Mouse (Mus musculus) CH12.LX (cell line): ENCODE measurements around the gene Grid2. TPM values are rescaled to one million over a fixed set of nuclear protein-coding genes. Genes with fewer than 3 reads are reported as not detected.

ENCODE experiments used
- DNase-seq: peaks from one replicate; pipeline ENCODE4 v3.0.0-alpha.2; 2013; ENCODE audit errors: extremely low read depth
- H3K27ac ChIP-seq: 2 replicates; pipeline ENCODE4 v1.5.1; 2012; ENCODE audit warnings: low read depth, mild to moderate bottlenecking, control low read depth, moderate library complexity; ENCODE audit not compliant: insufficient read depth
- H3K27me3 ChIP-seq: replicated peaks from 2 replicates; pipeline ENCODE3; 2012; ENCODE audit warnings: inconsistent platforms
- H3K36me3 ChIP-seq, 2 experiments: replicated peaks in 1 of 2; 2 replicates each; pipeline versions ENCODE3 to v1.6.1; 2012; ENCODE audit warnings: inconsistent platforms in 1 of 2, low read length in 1 of 2, mild to moderate bottlenecking in 1 of 2, mixed read lengths in 1 of 2, moderate library complexity in 1 of 2; ENCODE audit not compliant: control insufficient read depth in 1 of 2, insufficient read depth in 1 of 2
- H3K4me1 ChIP-seq, 2 experiments: 2 replicates each; pipeline ENCODE4 v1.6.1; 2012; ENCODE audit warnings: inconsistent platforms in 1 of 2, moderate library complexity in 1 of 2; ENCODE audit not compliant: insufficient read depth in 2 of 2, control insufficient read depth in 1 of 2
- H3K4me2 ChIP-seq: 2 replicates; pipeline ENCODE4 v1.6.1; 2012; ENCODE audit warnings: low read depth, mild to moderate bottlenecking, control low read depth; ENCODE audit not compliant: poor library complexity, insufficient read depth, severe bottlenecking
- H3K4me3 ChIP-seq, 3 experiments: fragments of 150-350 bp in 1 of 3; sonication (generic) in 1 of 3; replicated peaks in 1 of 3; 2 replicates each; pipeline versions ENCODE3 to v1.5.1; 2011 to 2012; ENCODE audit warnings: low read depth in 2 of 3, low read length in 2 of 3, mild to moderate bottlenecking in 2 of 3, moderate library complexity in 2 of 3, control low read depth in 1 of 3, improper control_type of control experiment in 1 of 3, inconsistent platforms in 1 of 3, mixed read lengths in 1 of 3; ENCODE audit not compliant: poor library complexity in 1 of 3
- H3K79me2 ChIP-seq: replicated peaks from 2 replicates; pipeline ENCODE4 v1.6.1; 2012; ENCODE audit warnings: mild to moderate bottlenecking, moderate library complexity; ENCODE audit not compliant: control insufficient read depth, poor library complexity, insufficient read depth, severe bottlenecking; ENCODE audit errors: extremely low read depth
- H3K9ac ChIP-seq: 2 replicates; pipeline ENCODE4 v1.6.1; 2012; ENCODE audit warnings: low read depth, mild to moderate bottlenecking, control low read depth, moderate library complexity; ENCODE audit not compliant: insufficient read depth
- H3K9me3 ChIP-seq: replicated peaks from 2 replicates; pipeline ENCODE3; 2012; ENCODE audit warnings: low read length, inconsistent platforms, mixed read lengths
- BHLHE40 ChIP-seq: IDR thresholded peaks from 2 replicates; pipeline ENCODE4 v1.6.1; 2011; ENCODE audit warnings: mild to moderate bottlenecking, low read depth, low read length, improper control_type of control experiment
- E2F4 ChIP-seq: IDR thresholded peaks from 2 replicates; pipeline ENCODE4 v1.6.1; 2011; ENCODE audit warnings: low read depth, low read length, improper control_type of control experiment; ENCODE audit not compliant: insufficient replicate concordance
- ELF1 ChIP-seq: IDR thresholded peaks from 2 replicates; pipeline ENCODE4 v1.6.1; 2014; ENCODE audit warnings: low read depth, mild to moderate bottlenecking, inconsistent platforms, low read length, improper control_type of control experiment
- ETS1 ChIP-seq: conservative IDR thresholded peaks from 2 replicates; pipeline ENCODE4 v1.6.1; 2012; ENCODE audit warnings: low read depth, mild to moderate bottlenecking, inconsistent platforms, low read length, improper control_type of control experiment, moderate library complexity
- GABPA ChIP-seq: IDR thresholded peaks from 2 replicates; pipeline ENCODE4 v1.6.1; 2012; ENCODE audit warnings: low read depth, low read length, improper control_type of control experiment, inconsistent platforms; ENCODE audit not compliant: insufficient replicate concordance
- HCFC1 ChIP-seq: IDR thresholded peaks from 2 replicates; pipeline ENCODE4 v1.6.1; 2012; ENCODE audit warnings: low read depth, mild to moderate bottlenecking, inconsistent platforms, low read length, improper control_type of control experiment
- IRF4 ChIP-seq: IDR thresholded peaks from 2 replicates; pipeline ENCODE4 v1.6.1; 2014; ENCODE audit warnings: low read depth, mild to moderate bottlenecking, inconsistent platforms, low read length, improper control_type of control experiment
- JUN ChIP-seq: IDR thresholded peaks from 2 replicates; pipeline ENCODE4 v1.6.1; 2011; ENCODE audit warnings: low read depth, mild to moderate bottlenecking, low read length, improper control_type of control experiment, moderate library complexity; ENCODE audit not compliant: insufficient read depth
- KAT2A ChIP-seq: IDR thresholded peaks from 2 replicates; pipeline ENCODE4 v1.6.1; 2012; ENCODE audit warnings: low read length, improper control_type of control experiment, inconsistent platforms; ENCODE audit not compliant: insufficient replicate concordance
- MEF2A ChIP-seq: IDR thresholded peaks from 2 replicates; pipeline ENCODE4 v1.6.1; 2014; ENCODE audit warnings: low read depth, mild to moderate bottlenecking, inconsistent platforms, low read length, improper control_type of control experiment, borderline replicate concordance
- MXI1 ChIP-seq: IDR thresholded peaks from 2 replicates; pipeline ENCODE4 v1.6.1; 2011; ENCODE audit warnings: mild to moderate bottlenecking, low read depth, low read length, improper control_type of control experiment
- MYC ChIP-seq: IDR thresholded peaks from 2 replicates; pipeline ENCODE4 v1.6.1; 2011; ENCODE audit warnings: low read depth, mild to moderate bottlenecking, improper control_type of control experiment, low read length
- NELFE ChIP-seq: IDR thresholded peaks from 2 replicates; pipeline ENCODE4 v1.6.1; 2011; ENCODE audit warnings: low read depth, low read length, improper control_type of control experiment
- NRF1 ChIP-seq: IDR thresholded peaks from 2 replicates; pipeline ENCODE4 v1.6.1; 2014; ENCODE audit warnings: low read depth, mild to moderate bottlenecking, inconsistent platforms, low read length, improper control_type of control experiment, moderate library complexity
- POLR2AphosphoS2 ChIP-seq: IDR thresholded peaks from 2 replicates; pipeline ENCODE4 v1.6.1; 2011; ENCODE audit warnings: low read depth, low read length, improper control_type of control experiment
- RAD21 ChIP-seq: IDR thresholded peaks from 2 replicates; pipeline ENCODE4 v1.6.1; 2011; ENCODE audit warnings: low read depth, mild to moderate bottlenecking, low read length, improper control_type of control experiment, moderate library complexity
- SIN3A ChIP-seq: IDR thresholded peaks from 2 replicates; pipeline ENCODE4 v1.6.1; 2012; ENCODE audit warnings: low read length, improper control_type of control experiment, inconsistent platforms
- SMC3 ChIP-seq: IDR thresholded peaks from 2 replicates; pipeline ENCODE4 v1.6.1; 2011; ENCODE audit warnings: low read depth, low read length, improper control_type of control experiment
- TCF12 ChIP-seq: IDR thresholded peaks from 2 replicates; pipeline ENCODE4 v1.6.1; 2014; ENCODE audit warnings: low read depth, mild to moderate bottlenecking, inconsistent platforms, low read length, improper control_type of control experiment
- UBTF ChIP-seq: IDR thresholded peaks from 2 replicates; pipeline ENCODE4 v1.6.1; 2012; ENCODE audit warnings: low read depth, mild to moderate bottlenecking, inconsistent platforms, low read length, improper control_type of control experiment, moderate library complexity
- USF1 ChIP-seq: IDR thresholded peaks from 2 replicates; pipeline ENCODE4 v1.6.1; 2014; ENCODE audit warnings: low read depth, mild to moderate bottlenecking, inconsistent platforms, low read length, improper control_type of control experiment
- USF2 ChIP-seq: conservative IDR thresholded peaks from 2 replicates; pipeline ENCODE4 v1.6.1; 2011; ENCODE audit warnings: low read depth, low read length, improper control_type of control experiment
- ZC3H11A ChIP-seq: IDR thresholded peaks from 2 replicates; pipeline ENCODE4 v1.6.1; 2012; ENCODE audit warnings: low read depth, mild to moderate bottlenecking, inconsistent platforms, low read length, improper control_type of control experiment
- ZKSCAN1 ChIP-seq: IDR thresholded peaks from 2 replicates; pipeline ENCODE4 v1.6.1; 2012; ENCODE audit warnings: low read depth, inconsistent platforms, low read length, improper control_type of control experiment, borderline replicate concordance
- ZNF384 ChIP-seq: IDR thresholded peaks from 2 replicates; pipeline ENCODE4 v1.6.1; 2012; ENCODE audit warnings: low read depth, low read length, improper control_type of control experiment, inconsistent platforms
- dilution Hi-C: fragments of 300-500 bp; cut with MboI; formaldehyde crosslinking; loops from 2 replicates; pipeline ENCODE4 v1.14.3; 2020; ENCODE audit warnings: low sequenced_read_pairs; ENCODE audit not compliant: extremely low pct_unique_long_range_greater_than_20kb, extremely low pct_ligation_motif_present
- in situ Hi-C: fragments of 300-500 bp; cut with MboI; formaldehyde crosslinking; loops from 3 replicates; pipeline ENCODE4 v1.14.3; 2019; ENCODE audit warnings: low sequenced_read_pairs, low pct_ligation_motif_present, low pct_unique_long_range_greater_than_20kb, mixed read lengths
- polyA plus RNA-seq: library from polyadenylated mRNA; unstranded; fragments of >175 nt; gene quantifications from 2 replicates; pipeline ENCODE4 v1.2.1, GENCODE M21; 2012; ENCODE audit warnings: low read depth; ENCODE audit not compliant: insufficient read length
- total RNA-seq, 2 experiments: library from RNA; depleted of rRNA; stranded (reverse); fragments of 300-350 nt in 1 of 2; fragments of >200 nt in 1 of 2; gene quantifications; 2 replicates each; pipeline ENCODE4 v1.2.3; 2012 to 2014

Grid2 gene
- total and polyA plus RNA-seq, 3 experiments = not detected

GRCm38 (mm10) chr6:63794679-63795078 is 539.0 kb downstream of the Grid2 start:
- H3K4me3 ChIP-seq = no peak overlapping the region
- no peak for TF ChIP-seq SMC3
- no peak for TF ChIP-seq KAT2A
- no peak for TF ChIP-seq ZC3H11A
- no peak for TF ChIP-seq ETS1
- no peak for TF ChIP-seq MEF2A
- TF ChIP-seq NRF1 = no peak
- no peak for TF ChIP-seq JUN
- no peak for TF ChIP-seq E2F4
- TF ChIP-seq SIN3A = no peak
- TF ChIP-seq USF2 = no peak
- no peak for TF ChIP-seq GABPA
- no peak for TF ChIP-seq USF1
- TF ChIP-seq NELFE = no peak
- no peak for TF ChIP-seq MYC
- TF ChIP-seq ELF1 = no peak
- TF ChIP-seq POLR2AphosphoS2 = no peak
- no peak for TF ChIP-seq ZKSCAN1
- no peak for TF ChIP-seq TCF12
- no peak for TF ChIP-seq MXI1
- TF ChIP-seq BHLHE40 = no peak
- dilution Hi-C loops (no loop called here), in situ Hi-C loops (no loop called here)
- no peak for DNase-seq
- H3K79me2 ChIP-seq = no peaks in the 10 kb centered on the region
- no peaks in the 10 kb centered on the region for H3K36me3 ChIP-seq
- H3K27me3 ChIP-seq = no peaks in the 10 kb centered on the region
- no peaks in the 10 kb centered on the region for H3K4me1 ChIP-seq
- no peak overlapping the region for H3K9ac ChIP-seq
- H3K9me3 ChIP-seq = peaks cover 16% of the 10 kb centered on the region
- no peak overlapping the region for H3K27ac ChIP-seq
- H3K4me2 ChIP-seq = no peak overlapping the region

- H3K4me3 ChIP-seq = no peak overlapping the region
- H3K27ac ChIP-seq = no peak overlapping the region
- no peak for DNase-seq
- no peak overlapping the region for H3K4me2 ChIP-seq
- H3K36me3 ChIP-seq = no peaks in the 10 kb centered on the region
- dilution Hi-C loops = no loop called here
- in situ Hi-C loops = no loop called here
- TF ChIP-seq ZNF384 = no peak
- no peak for TF ChIP-seq GABPA
- TF ChIP-seq IRF4 = no peak
- TF ChIP-seq UBTF = no peak
- TF ChIP-seq RAD21 = no peak
- no peak for TF ChIP-seq USF1
- TF ChIP-seq HCFC1 = no peak
- H3K4me1 ChIP-seq = no peaks in the 10 kb centered on the region
- peaks cover 14% of the 10 kb centered on the region for H3K9me3 ChIP-seq
- H3K79me2 ChIP-seq = no peaks in the 10 kb centered on the region
- no peaks in the 10 kb centered on the region for H3K27me3 ChIP-seq
- H3K9ac ChIP-seq = no peak overlapping the region
Observed at GRCm38 (mm10) chr6:63820236-63820635, 564.6 kb downstream of the Grid2 start.
